Mouse (Mus musculus) C2C12 (cell line): Measurements from ENCODE around the gene Rpl18a.

Source experiments
- MYOD1 ChIP-seq: IDR thresholded peaks from one replicate; pipeline ENCODE4 v1.6.1; 2011; ENCODE audit warnings: low read depth; ENCODE audit not compliant: control insufficient read depth, insufficient read length
- USF1 ChIP-seq: IDR thresholded peaks from one replicate; pipeline ENCODE4 v1.6.1; 2011; ENCODE audit warnings: low read depth, mild to moderate bottlenecking, control low read depth, moderate library complexity

GRCm38 (mm10) chr8:70887669-70888068 is 9.5 kb downstream of the Rpl18a start:
- TF ChIP-seq USF1 = no peak
- no peak for TF ChIP-seq MYOD1
